Mouse (Mus musculus): ENCODE data around the gene Rassf9. TPM values are rescaled to one million over a fixed set of nuclear protein-coding genes. Genes with fewer than 3 reads are reported as not detected.
A peak's percentile ranks its signal among the peaks of the same experiment; 100 is the strongest.

Rassf9 gene
- total RNA-seq (2017) = 0.31 TPM in 1 of 2 replicates, not detected in the other

- ATAC-seq (replicated peaks in 1 of 2; ENCODE audit: insufficient read depth in 1 of 2, low FRiP score in 2 of 2, low TSS enrichment in 1 of 2, low read depth in 1 of 2, poor library complexity in 2 of 2, severe bottlenecking in 2 of 2) = peak; percentile 31 to 34; a peak in 2 of 4 replicates
Observed at GRCm38 (mm10) chr10:102511807-102512461, at the start of gene Rassf9. Rassf9 (plus strand) TSS chr10:102512222.

GRCm38 (mm10) chr10:102469412-102469811 is 42.6 kb upstream of the Rassf9 start:
- ATAC-seq (replicated peaks in 1 of 2; ENCODE audit: insufficient read depth in 1 of 2, low FRiP score in 2 of 2, low TSS enrichment in 1 of 2, low read depth in 1 of 2, poor library complexity in 2 of 2, severe bottlenecking in 2 of 2) = no peak

DNA sequence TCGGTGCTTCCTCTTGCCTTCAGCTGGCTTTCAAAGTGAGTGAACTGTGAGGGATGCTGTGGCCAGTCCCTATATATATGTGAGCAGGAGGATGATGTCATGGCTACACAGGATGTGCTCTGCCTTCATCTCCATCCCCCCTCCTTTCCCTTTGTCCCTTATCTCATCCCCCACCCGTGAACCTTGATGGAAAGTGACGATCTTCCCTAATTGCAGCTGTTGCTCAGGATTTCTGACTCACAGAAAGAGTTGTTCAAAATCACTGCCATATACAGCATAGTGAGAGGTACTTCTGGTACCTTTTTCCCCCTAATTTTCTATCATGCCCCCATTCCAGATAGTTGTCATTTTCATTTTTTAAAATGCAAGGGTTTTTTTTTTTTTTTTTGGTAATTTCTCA is 21.6 kb upstream of the Rassf9 start, which contains the start of gene Nts:
Gene Nts, minus strand, starts transcription at position 101 of the 400 bp plus-strand sequence.
- ATAC-seq (replicated peaks in 1 of 2; ENCODE audit: insufficient read depth in 1 of 2, low FRiP score in 2 of 2, low TSS enrichment in 1 of 2, low read depth in 1 of 2, poor library complexity in 2 of 2, severe bottlenecking in 2 of 2) = no peak

GRCm38 (mm10) chr10:102491792-102492191 is 20.2 kb upstream of the Rassf9 start:
- ATAC-seq (replicated peaks in 1 of 2; ENCODE audit: insufficient read depth in 1 of 2, low FRiP score in 2 of 2, low TSS enrichment in 1 of 2, low read depth in 1 of 2, poor library complexity in 2 of 2, severe bottlenecking in 2 of 2) = 0 out of 4 replicates have a peak, but pooled peaks have one; percentile 29 to 42

DNA sequence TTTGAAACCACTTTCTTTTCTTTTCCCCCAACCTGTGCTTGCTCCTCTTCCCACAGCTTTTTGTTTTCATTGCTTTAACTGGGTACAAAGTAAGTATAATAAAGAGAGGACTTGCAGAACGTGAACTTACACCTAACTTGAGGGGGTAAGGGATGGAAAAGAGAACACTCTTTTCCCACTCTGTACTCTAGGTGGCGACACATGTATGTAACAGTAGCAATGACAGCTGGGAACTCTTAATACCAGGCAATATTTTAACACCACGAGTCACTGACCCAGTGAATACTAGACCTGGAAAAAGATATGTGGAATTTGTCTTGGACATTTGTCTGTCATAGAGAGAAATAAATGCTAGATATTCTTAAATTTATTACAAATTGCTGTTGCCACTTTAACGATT is 13.3 kb upstream of the Rassf9 start:
- ATAC-seq (replicated peaks in 1 of 2; ENCODE audit: insufficient read depth in 1 of 2, low FRiP score in 2 of 2, low TSS enrichment in 1 of 2, low read depth in 1 of 2, poor library complexity in 2 of 2, severe bottlenecking in 2 of 2) = peak; percentile 82 to 86; a peak in 2 of 4 replicates

DNA sequence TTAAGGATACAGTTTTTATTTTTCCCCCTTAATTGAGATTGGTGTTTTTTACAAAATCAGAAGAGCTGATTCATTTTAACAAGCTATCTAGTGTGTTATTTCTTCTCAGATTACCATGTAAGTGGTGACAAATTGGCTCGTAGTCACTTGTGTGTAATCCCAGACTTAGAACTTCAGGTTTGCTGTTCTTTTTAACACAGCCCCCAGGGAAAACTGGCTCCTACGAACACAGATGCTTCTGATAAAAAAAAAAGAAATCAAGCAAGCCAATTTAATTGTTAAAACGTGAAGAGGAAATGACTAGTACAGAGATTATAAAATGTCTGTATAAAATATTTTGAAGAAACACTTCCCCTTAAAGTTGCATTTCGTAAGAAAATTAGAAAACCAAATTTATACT is 4.6 kb upstream of the Rassf9 start:
- no peak for ATAC-seq (replicated peaks in 1 of 2; ENCODE audit: insufficient read depth in 1 of 2, low FRiP score in 2 of 2, low TSS enrichment in 1 of 2, low read depth in 1 of 2, poor library complexity in 2 of 2, severe bottlenecking in 2 of 2)

DNA sequence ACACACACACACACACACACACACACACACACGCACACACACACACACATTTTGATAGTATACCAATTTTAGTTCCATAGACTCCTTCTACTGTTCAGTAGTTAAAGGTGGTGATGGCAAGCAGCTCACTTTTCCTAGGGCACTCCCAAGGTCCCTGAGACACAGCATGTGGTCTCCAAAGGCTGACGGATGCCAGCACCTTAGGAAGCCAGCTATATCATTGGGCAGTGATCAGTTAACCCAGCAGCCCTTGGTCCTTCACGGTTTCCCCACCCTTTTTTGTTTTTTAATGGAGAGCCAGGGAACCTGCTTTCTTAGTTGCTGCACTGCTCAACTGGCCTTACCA is 588 bp upstream of the Rassf9 start:
- ATAC-seq (replicated peaks in 1 of 2; ENCODE audit: insufficient read depth in 1 of 2, low FRiP score in 2 of 2, low TSS enrichment in 1 of 2, low read depth in 1 of 2, poor library complexity in 2 of 2, severe bottlenecking in 2 of 2) = 0 out of 4 replicates have a peak, but pooled peaks of 1 of the 2 experiments have one; percentile 6

- peak; percentile 66 to 71; a peak in 3 of 4 replicates for ATAC-seq (replicated peaks in 1 of 2; ENCODE audit: insufficient read depth in 1 of 2, low FRiP score in 2 of 2, low TSS enrichment in 1 of 2, low read depth in 1 of 2, poor library complexity in 2 of 2, severe bottlenecking in 2 of 2)
Observed at GRCm38 (mm10) chr10:102514159-102514558, 2.1 kb downstream of the Rassf9 start.

- ATAC-seq (replicated peaks in 1 of 2; ENCODE audit: insufficient read depth in 1 of 2, low FRiP score in 2 of 2, low TSS enrichment in 1 of 2, low read depth in 1 of 2, poor library complexity in 2 of 2, severe bottlenecking in 2 of 2) = no peak
Observed at GRCm38 (mm10) chr10:102527901-102528300, 15.9 kb downstream of the Rassf9 start.

DNA sequence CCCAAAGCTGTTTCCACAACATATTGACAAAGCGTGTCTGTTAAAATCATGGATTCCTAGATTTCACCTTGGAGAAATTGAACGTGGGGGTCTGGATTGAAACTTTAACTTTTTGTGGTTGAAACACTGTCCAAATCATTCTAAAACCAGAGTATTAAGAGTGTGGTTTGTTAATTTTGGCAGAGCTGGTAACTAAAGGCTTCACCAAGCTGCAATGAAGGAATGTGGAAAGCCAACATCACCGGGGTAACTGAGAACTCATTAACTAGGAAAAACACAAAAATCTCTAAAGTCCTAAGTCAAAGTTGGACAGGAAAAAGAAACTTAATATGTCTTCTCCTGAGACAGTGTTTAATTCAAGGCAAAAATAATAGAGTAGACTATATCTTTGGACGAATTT is 41.9 kb downstream of the Rassf9 start:
- no peak for ATAC-seq (replicated peaks in 1 of 2; ENCODE audit: insufficient read depth in 1 of 2, low FRiP score in 2 of 2, low TSS enrichment in 1 of 2, low read depth in 1 of 2, poor library complexity in 2 of 2, severe bottlenecking in 2 of 2)

DNA sequence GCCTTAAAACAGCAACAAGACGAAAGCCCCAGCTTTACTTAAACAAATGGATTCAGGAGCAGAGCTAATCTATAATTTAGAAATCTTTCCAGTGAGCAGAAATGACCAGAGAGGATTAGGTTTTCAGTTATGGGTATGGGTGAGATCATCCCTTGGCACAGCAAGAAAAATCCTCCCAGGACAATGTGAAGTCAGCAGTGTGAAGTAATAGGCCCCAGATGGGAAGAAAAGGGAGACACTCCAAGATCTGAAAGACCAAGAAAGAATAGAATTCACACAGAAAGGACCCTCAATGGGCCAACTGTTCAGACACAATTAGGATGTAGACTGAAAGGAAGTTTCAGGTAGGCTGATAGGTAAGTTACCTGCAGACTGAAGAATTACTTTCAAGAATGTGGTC is 50.5 kb downstream of the Rassf9 start:
- ATAC-seq (replicated peaks in 1 of 2; ENCODE audit: insufficient read depth in 1 of 2, low FRiP score in 2 of 2, low TSS enrichment in 1 of 2, low read depth in 1 of 2, poor library complexity in 2 of 2, severe bottlenecking in 2 of 2) = no peak

GRCm38 (mm10) chr10:102577970-102578369 is 65.9 kb downstream of the Rassf9 start:
- peak in 1 of 2 experiments; percentile 49; a peak in 2 of 4 replicates for ATAC-seq (replicated peaks in 1 of 2; ENCODE audit: insufficient read depth in 1 of 2, low FRiP score in 2 of 2, low TSS enrichment in 1 of 2, low read depth in 1 of 2, poor library complexity in 2 of 2, severe bottlenecking in 2 of 2)

DNA sequence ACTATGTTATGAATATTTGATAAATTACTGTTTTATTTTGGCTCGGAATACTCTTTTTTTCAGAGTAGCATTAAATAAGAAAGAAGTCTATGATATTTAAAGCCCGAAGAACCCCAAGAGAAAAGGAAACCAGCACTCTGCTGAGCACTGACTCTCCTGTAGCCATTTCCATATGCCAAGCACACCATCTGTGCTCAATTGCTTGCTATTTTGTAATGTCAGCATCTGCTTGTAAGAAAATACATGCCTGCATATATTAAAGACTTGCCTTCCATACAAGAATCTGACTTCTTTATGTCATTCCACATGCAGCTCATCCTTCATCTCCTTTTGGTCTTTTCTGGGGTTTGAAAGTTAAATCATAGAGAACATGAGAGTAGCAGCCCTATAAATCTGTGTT is 82.3 kb downstream of the Rassf9 start:
- no peak for ATAC-seq (replicated peaks in 1 of 2; ENCODE audit: insufficient read depth in 1 of 2, low FRiP score in 2 of 2, low TSS enrichment in 1 of 2, low read depth in 1 of 2, poor library complexity in 2 of 2, severe bottlenecking in 2 of 2)

Other genes with a start within 250 kb of the Rassf9 start
- gene Nts, start 21.7 kb upstream of the Rassf9 start, total RNA-seq (2017) = not detected in 2 replicates

All from hematopoietic stem cell, adult 5-6 weeks (primary cell).